Mouse (Mus musculus): ENCODE results near the gene Btbd35f6. TPM values are rescaled to one million over a fixed set of nuclear protein-coding genes. Genes with fewer than 3 reads are reported as not detected.
"Not testable (repeated sequence)": the region's sequence is repeated elsewhere in the genome, so short reads cannot be mapped to it uniquely, and the experiment has no call there.

The Btbd35f6 gene
- polyA plus RNA-seq (2015; fragmentation: Nextera tagmentation; extraction: Ambion mirVana), result not detected in 2 replicates

DNA sequence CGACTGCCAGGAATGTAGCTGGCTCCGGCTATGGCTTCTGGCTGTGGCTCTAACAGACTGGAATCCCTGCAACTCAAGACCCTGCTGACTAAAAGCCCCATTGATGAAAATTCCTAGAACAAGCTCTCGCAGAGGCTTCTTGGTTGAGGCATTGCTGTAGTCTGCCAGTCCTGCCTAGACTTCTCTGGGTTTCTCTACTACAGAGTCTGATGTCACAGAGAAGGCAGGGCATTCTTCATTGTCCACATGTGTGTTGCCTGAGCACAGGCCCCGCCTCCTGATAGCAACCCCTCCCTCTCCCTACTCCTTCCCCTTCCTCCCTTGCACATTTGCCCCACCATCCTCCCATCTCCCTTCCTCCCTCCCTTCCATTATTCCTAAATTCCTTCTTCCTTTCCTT lies at the start of gene Btbd35f6:
Gene Btbd35f6, minus strand, starts transcription at position 101 of the 400 bp plus-strand sequence.
- H3K27ac ChIP-seq (ENCODE audit: low read depth, low read length); H3K36me3 ChIP-seq (ENCODE audit: control insufficient read depth, insufficient read depth, low read length); H3K9ac ChIP-seq (ENCODE audit: low read depth, low read length); H3K9me3 ChIP-seq (ENCODE audit: control insufficient read depth, low read length); H3K4me2 ChIP-seq (ENCODE audit: low read length); H3K4me1 ChIP-seq (ENCODE audit: control insufficient read depth, insufficient read depth, low read depth, low read length); H3K4me3 ChIP-seq (ENCODE audit: low read length); H3K27me3 ChIP-seq (replicated peaks; ENCODE audit: control insufficient read depth, insufficient read depth, low read length); ATAC-seq: not testable (repeated sequence)
- no CpG with 5 or more reads among the region's 4 CpGs for WGBS

DNA sequence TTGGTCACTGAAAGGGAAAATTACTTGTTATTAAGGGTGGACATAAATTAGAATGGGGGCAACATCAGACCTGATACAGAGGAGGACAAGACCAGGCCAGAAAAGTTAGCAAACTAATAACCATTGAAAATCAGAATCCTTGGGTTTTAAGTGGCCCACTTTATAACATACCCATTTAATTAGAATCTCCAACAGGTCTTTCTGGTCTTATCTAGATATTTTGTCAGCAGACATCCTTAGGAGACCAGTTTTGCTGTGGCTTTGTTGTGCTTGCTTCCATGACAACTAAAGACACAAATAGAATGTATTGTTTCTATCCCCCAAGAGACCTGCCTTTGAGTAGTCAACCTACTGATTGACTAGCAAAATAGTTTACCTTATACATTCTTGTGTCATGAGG lies 30.4 kb upstream of the Btbd35f6 start, which contains the start of gene Gm21870:
Gene Gm21870, minus strand, starts transcription at position 101 of the 400 bp plus-strand sequence.
- not testable (repeated sequence) for H3K27me3 ChIP-seq (replicated peaks; ENCODE audit: control insufficient read depth, insufficient read depth, low read length); H3K4me2 ChIP-seq (ENCODE audit: low read length); H3K9ac ChIP-seq (ENCODE audit: low read depth, low read length); H3K27ac ChIP-seq (ENCODE audit: low read depth, low read length); H3K36me3 ChIP-seq (ENCODE audit: control insufficient read depth, insufficient read depth, low read length); H3K9me3 ChIP-seq (ENCODE audit: control insufficient read depth, low read length); H3K4me3 ChIP-seq (ENCODE audit: low read length); ATAC-seq; H3K4me1 ChIP-seq (ENCODE audit: control insufficient read depth, insufficient read depth, low read depth, low read length)

DNA sequence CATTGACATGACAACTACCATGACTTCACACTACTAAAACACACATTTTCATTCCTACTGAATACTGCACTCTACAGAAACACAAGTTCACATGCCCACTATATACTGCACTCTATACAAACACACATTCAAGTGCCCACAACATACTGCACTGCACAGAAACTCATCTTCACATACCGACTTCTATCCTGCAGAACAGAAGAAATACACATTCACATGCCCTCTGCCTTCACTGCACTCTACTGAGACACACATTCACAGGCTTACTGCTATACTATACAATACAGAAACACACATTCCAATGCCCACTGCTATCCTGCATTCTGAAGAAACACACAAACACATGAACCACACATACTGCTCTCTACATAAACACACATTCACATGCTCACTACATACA lies 26.1 kb downstream of the Btbd35f6 start:
- not testable (repeated sequence) for H3K9me3 ChIP-seq (ENCODE audit: control insufficient read depth, low read length); H3K4me3 ChIP-seq (ENCODE audit: low read length); H3K27ac ChIP-seq (ENCODE audit: low read depth, low read length); H3K9ac ChIP-seq (ENCODE audit: low read depth, low read length); H3K4me1 ChIP-seq (ENCODE audit: control insufficient read depth, insufficient read depth, low read depth, low read length); H3K4me2 ChIP-seq (ENCODE audit: low read length); H3K36me3 ChIP-seq (ENCODE audit: control insufficient read depth, insufficient read depth, low read length); ATAC-seq; H3K27me3 ChIP-seq (replicated peaks; ENCODE audit: control insufficient read depth, insufficient read depth, low read length)
- no CpG with 5 or more reads among the region's 1 CpGs for WGBS

DNA sequence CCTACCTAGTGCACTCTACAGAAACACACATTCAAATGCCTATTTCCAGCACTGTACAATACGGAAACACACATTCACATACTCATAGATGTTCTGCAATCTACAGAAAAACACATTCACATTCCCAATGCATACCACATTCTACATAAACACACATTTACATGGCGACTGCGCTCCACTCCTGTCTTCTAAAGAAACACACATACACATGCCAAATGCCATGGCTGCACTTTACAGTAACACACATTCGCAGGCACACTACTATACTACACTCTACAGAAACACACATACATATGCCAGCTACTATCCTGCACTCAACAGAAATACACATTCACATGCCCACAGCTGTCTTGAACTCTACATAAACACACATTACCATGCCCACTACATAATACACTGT lies 28.1 kb downstream of the Btbd35f6 start:
- 78% methylated on average over 4 of the region's 4 CpGs for WGBS
- H3K4me1 ChIP-seq (ENCODE audit: control insufficient read depth, insufficient read depth, low read depth, low read length); ATAC-seq; H3K4me2 ChIP-seq (ENCODE audit: low read length); H3K27ac ChIP-seq (ENCODE audit: low read depth, low read length); H3K9me3 ChIP-seq (ENCODE audit: control insufficient read depth, low read length); H3K36me3 ChIP-seq (ENCODE audit: control insufficient read depth, insufficient read depth, low read length); H3K9ac ChIP-seq (ENCODE audit: low read depth, low read length); H3K4me3 ChIP-seq (ENCODE audit: low read length); H3K27me3 ChIP-seq (replicated peaks; ENCODE audit: control insufficient read depth, insufficient read depth, low read length): not testable (repeated sequence)

DNA sequence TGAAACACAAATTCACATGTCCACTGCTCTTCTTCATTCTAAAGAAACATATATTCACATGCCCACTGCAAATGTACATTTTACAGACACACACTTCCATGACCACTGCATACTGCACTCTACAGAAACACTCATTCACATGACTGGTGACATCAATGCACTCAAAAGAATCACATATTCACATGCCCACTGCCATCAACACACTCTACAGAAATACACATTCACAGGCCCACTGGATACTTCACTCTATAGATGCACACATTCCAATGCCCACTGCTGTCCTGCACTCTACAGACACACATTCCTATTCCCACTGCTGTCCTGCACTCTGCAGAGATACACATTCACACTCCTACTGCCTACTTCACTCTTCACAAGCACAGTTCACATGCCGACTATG lies 30.0 kb downstream of the Btbd35f6 start:
- WGBS, result no CpG with 5 or more reads among the region's 1 CpGs

DNA sequence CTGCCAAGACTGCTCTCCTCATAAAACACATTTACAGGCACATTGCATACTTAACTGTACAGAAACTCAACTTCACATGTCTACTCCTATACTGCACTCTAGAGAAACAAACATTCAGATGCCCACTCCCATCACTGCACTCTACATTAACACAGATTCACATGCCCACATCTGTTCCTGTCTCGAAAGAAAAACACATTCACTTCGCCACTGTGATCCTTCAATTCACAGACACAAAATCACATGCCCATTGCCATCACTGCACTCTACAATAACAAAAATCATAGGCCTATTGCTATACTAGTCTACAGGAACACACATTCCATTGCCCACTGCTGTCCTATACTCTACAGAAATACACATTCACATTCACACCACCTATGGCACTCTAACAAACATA lies 30.9 kb downstream of the Btbd35f6 start:
- not testable (repeated sequence) for H3K27me3 ChIP-seq (replicated peaks; ENCODE audit: control insufficient read depth, insufficient read depth, low read length); H3K4me2 ChIP-seq (ENCODE audit: low read length); H3K36me3 ChIP-seq (ENCODE audit: control insufficient read depth, insufficient read depth, low read length); ATAC-seq; H3K4me1 ChIP-seq (ENCODE audit: control insufficient read depth, insufficient read depth, low read depth, low read length); H3K4me3 ChIP-seq (ENCODE audit: low read length); H3K27ac ChIP-seq (ENCODE audit: low read depth, low read length); H3K9ac ChIP-seq (ENCODE audit: low read depth, low read length)
- 80% methylated on average over 2 of the region's 2 CpGs for WGBS
- H3K9me3 ChIP-seq (ENCODE audit: control insufficient read depth, low read length), result peaks cover 11% of the 10 kb centered on the region

More for the DNA sequence above, 30.0 kb downstream of the Btbd35f6 start:
- H3K4me1 ChIP-seq (ENCODE audit: control insufficient read depth, insufficient read depth, low read depth, low read length); H3K27me3 ChIP-seq (replicated peaks; ENCODE audit: control insufficient read depth, insufficient read depth, low read length); H3K36me3 ChIP-seq (ENCODE audit: control insufficient read depth, insufficient read depth, low read length); H3K9ac ChIP-seq (ENCODE audit: low read depth, low read length); ATAC-seq; H3K4me3 ChIP-seq (ENCODE audit: low read length); H3K27ac ChIP-seq (ENCODE audit: low read depth, low read length); H3K4me2 ChIP-seq (ENCODE audit: low read length): not testable (repeated sequence)
- H3K9me3 ChIP-seq (ENCODE audit: control insufficient read depth, low read length), result peaks cover 14% of the 10 kb centered on the region

Other genes starting within 250 kb of the Btbd35f6 start
- not detected in 2 replicates for gene Gm21870, start 30.3 kb upstream of the Btbd35f6 start, polyA plus RNA-seq (2015; fragmentation: Nextera tagmentation; extraction: Ambion mirVana)
- not detected in 2 replicates for gene Btbd35f9, start 205.0 kb upstream of the Btbd35f6 start, polyA plus RNA-seq (2015; fragmentation: Nextera tagmentation; extraction: Ambion mirVana)

Measured in hindbrain, embryonic 16.5 days (tissue).